Mouse (Mus musculus): ENCODE results near the gene Tmprss15. TPM values are rescaled to one million over a fixed set of nuclear protein-coding genes. Genes with fewer than 3 reads are reported as not detected.

Gene Tmprss15
- not detected in 2 replicates for polyA plus RNA-seq (2015; fragmentation: Nextera tagmentation; extraction: Ambion mirVana)

DNA sequence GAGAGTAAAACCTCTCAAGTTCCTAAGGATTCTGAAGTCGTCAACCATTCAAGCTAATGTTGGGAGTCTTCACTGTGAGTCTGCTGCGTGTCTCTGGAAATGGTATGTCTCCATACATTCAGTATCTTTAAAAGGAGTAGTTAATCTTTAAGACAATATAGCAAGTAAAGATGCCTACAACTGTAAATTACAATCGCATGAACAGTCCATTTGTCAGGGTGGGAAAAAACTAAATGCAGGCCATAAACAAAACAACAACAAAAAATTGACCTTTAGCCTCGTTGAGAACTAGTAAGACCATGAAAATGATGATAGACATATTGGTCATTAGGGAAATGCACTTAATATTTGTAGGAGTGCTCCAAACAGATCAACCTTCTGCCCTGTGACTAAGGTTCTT lies at the start of gene Tmprss15:
Gene Tmprss15 (minus strand): TSS at position 101 of the 400 bp plus-strand sequence.
- 87% methylated on average over 4 of the region's 4 CpGs for WGBS
- H3K4me2 ChIP-seq (replicated peaks) = no peak within 1 kb of the TSS
- no peaks in the 10 kb centered on the region for H3K9me3 ChIP-seq
- H3K4me3 ChIP-seq (replicated peaks) = no peak within 1 kb of the TSS
- H3K4me1 ChIP-seq (replicated peaks) = no peaks in the 10 kb centered on the region
- no peak within 1 kb of the TSS for H3K27ac ChIP-seq
- no peaks in the 10 kb centered on the region for H3K27me3 ChIP-seq (replicated peaks)
- no peaks in the 10 kb centered on the region for H3K36me3 ChIP-seq
- no peak within 1 kb of the TSS for H3K9ac ChIP-seq
- ATAC-seq = no peak

DNA sequence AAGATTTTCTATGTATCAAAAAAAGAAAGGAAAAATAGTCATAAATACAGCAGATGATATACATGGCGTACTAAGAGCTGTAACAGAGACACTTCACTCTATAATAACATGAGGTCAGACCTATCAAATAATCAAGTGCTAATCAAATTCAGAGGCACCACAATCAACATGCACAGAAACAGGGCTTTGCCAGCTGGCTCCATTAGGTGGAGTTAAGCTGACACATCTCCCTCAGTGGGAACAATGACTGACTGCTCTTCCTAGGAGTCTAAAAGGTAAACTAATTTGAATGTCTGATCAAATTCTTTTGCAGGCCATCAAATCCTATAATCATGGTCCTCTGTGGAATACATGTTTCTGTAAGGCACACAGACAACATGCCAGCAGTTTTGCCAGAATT lies 24.0 kb upstream of the Tmprss15 start:
- Histone ChIP-seq H3K9ac (no peak overlapping the region), H3K9me3 (no peaks in the 10 kb centered on the region), H3K4me1 (replicated peaks) (no peaks in the 10 kb centered on the region), H3K27me3 (replicated peaks) (no peaks in the 10 kb centered on the region), H3K4me2 (replicated peaks) (no peak overlapping the region), H3K4me3 (replicated peaks) (no peak overlapping the region), H3K27ac (no peak overlapping the region), H3K36me3 (no peaks in the 10 kb centered on the region)
- 64% methylated on average over 1 of the region's 1 CpGs for whole genome bisulfite sequencing
- no peak for ATAC-seq

DNA sequence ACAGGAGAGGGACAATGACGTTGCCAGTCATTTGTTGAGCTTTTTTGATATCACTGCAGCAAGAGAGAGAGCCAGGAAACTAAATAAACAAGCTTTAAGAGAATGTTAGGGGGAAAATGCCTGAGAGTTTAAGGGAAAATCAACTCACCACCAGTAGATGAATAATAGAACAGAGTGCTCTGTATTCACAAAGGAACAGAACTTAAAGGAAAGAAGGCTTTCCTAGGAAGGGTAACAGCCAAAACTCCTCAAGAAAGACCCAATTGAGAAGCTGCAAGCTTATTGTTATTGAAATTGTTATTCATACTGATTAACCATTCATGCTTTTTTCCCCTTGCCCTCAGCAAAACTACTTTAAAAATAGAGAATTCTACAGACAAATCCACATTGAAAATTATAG lies 18.6 kb upstream of the Tmprss15 start:
- Histone ChIP-seq H3K9ac (no peak overlapping the region), H3K4me2 (replicated peaks) (no peak overlapping the region), H3K4me3 (replicated peaks) (no peak overlapping the region), H3K36me3 (no peaks in the 10 kb centered on the region), H3K9me3 (no peaks in the 10 kb centered on the region), H3K4me1 (replicated peaks) (no peaks in the 10 kb centered on the region), H3K27ac (no peak overlapping the region), H3K27me3 (replicated peaks) (no peaks in the 10 kb centered on the region)
- 23% methylated on average over 1 of the region's 1 CpGs for WGBS
- ATAC-seq = no peak

DNA sequence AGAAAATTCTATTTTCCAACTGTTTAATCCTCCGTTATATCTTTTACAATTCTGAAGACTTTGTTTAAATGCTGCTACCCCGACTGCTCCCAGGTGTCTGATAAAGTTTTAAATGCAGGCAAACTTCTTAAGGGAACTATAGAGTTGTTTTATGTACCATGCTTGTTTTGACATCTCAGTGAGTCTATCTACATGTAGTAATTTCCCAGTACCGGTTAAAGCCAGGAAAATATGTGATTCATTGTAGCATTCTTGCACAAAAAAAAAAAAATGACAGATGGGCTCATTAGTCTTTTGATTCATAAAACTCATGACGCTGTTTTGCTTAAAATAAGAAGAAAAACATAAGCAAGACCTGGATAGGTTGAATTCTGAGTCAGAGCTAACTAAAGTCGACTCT lies 18.1 kb upstream of the Tmprss15 start:
- no peak overlapping the region for H3K9ac ChIP-seq
- no peak overlapping the region for H3K4me2 ChIP-seq (replicated peaks)
- H3K4me1 ChIP-seq (replicated peaks) = no peaks in the 10 kb centered on the region
- WGBS = 67% methylated on average over 5 of the region's 5 CpGs
- no peaks in the 10 kb centered on the region for H3K36me3 ChIP-seq
- H3K9me3 ChIP-seq = no peaks in the 10 kb centered on the region
- no peaks in the 10 kb centered on the region for H3K27me3 ChIP-seq (replicated peaks)
- no peak for ATAC-seq
- H3K4me3 ChIP-seq (replicated peaks) = no peak overlapping the region
- no peak overlapping the region for H3K27ac ChIP-seq

DNA sequence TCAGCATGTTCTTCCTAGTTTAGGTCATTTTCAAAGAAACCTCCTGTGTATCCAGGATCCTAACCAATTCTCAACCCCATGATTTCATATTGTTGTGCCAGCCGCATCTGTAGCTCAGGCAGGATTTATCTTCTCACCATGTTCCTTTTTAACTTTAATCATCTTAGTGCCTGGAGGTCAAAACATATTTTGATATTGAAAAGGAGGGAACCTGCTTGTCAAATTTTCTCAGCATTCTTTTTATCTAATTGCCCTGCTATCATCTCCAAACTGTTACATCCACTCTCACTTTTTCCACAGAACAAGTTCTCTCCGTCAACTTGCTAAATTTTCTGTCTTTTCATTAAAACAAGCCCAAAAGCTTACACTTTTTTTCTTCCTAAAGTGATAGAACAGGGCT lies 9.4 kb upstream of the Tmprss15 start:
- H3K4me2 ChIP-seq (replicated peaks) = no peak overlapping the region
- H3K4me1 ChIP-seq (replicated peaks) = no peaks in the 10 kb centered on the region
- no peaks in the 10 kb centered on the region for H3K9me3 ChIP-seq
- H3K27ac ChIP-seq = no peak overlapping the region
- H3K9ac ChIP-seq = no peak overlapping the region
- no peaks in the 10 kb centered on the region for H3K27me3 ChIP-seq (replicated peaks)
- H3K4me3 ChIP-seq (replicated peaks) = no peak overlapping the region
- 86% methylated on average over 2 of the region's 2 CpGs for WGBS
- ATAC-seq = no peak
- no peaks in the 10 kb centered on the region for H3K36me3 ChIP-seq

DNA sequence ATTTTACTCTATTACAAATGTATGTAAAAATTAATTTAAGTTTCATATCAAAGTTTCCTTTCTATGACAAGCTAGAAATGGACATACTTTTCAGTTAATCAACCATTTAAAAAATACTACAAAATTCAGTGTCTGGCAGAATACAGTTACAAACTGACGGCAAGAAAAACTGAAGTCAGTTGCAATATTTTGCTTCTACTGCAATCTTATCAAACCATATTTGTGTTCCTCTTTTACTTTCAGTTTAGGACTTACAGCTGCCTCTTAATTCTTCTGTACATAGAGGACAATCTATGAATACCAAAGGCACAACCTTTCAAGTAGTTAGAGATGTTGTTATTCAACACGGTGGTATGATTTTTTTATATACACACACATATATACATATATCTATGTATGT lies 7.4 kb upstream of the Tmprss15 start:
- WGBS = 82% methylated on average over 2 of the region's 2 CpGs
- Histone ChIP-seq H3K9me3 (no peaks in the 10 kb centered on the region), H3K4me2 (replicated peaks) (no peak overlapping the region), H3K4me1 (replicated peaks) (no peaks in the 10 kb centered on the region), H3K9ac (no peak overlapping the region), H3K36me3 (no peaks in the 10 kb centered on the region), H3K4me3 (replicated peaks) (no peak overlapping the region), H3K27ac (no peak overlapping the region), H3K27me3 (replicated peaks) (no peaks in the 10 kb centered on the region)
- no peak for ATAC-seq

DNA sequence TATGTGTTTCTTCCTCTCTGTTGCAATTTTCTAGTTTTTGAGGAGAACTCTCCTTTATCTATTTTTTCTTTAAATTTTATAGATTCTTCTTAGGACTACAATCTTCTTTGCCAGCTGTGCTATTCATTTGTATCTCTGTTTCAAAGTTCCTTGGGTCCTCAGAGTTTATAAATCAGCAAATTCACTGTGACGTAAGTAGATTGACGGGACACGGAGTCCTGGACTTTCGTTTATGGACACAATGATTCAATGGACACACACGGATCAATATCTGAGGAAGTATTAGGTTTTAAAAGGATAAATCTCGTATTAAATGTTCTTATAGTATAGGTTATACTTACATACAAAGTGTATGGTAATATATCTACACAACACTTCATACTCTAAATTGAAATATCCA lies 4.3 kb downstream of the Tmprss15 start:
- ATAC-seq = no peak
- no peaks in the 10 kb centered on the region for H3K9me3 ChIP-seq
- no peak overlapping the region for H3K4me3 ChIP-seq (replicated peaks)

DNA sequence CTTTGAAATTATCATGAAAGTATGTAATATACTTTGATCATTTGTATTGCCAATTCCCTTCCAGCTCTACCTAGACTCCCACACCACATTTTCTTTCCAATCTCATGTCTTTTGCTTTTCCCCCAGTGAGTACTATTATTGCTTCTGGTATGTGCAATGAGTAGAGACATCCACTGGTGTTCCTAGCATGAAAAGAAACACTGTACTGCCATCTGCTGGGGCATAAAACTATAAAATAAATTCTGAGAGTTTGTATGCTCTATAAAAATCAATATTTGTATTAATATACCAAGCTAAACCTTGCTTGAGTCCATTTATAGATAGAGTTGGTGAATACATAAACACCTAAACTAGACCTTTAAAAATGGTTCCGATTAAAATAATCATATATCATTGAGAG lies 27.0 kb downstream of the Tmprss15 start:
- no peak overlapping the region for H3K27ac ChIP-seq
- H3K4me1 ChIP-seq (replicated peaks) = no peaks in the 10 kb centered on the region
- WGBS = 90% methylated on average over 1 of the region's 1 CpGs
- no peaks in the 10 kb centered on the region for H3K36me3 ChIP-seq
- no peak for ATAC-seq
- no peak overlapping the region for H3K9ac ChIP-seq
- no peak overlapping the region for H3K4me3 ChIP-seq (replicated peaks)
- no peaks in the 10 kb centered on the region for H3K9me3 ChIP-seq
- no peak overlapping the region for H3K4me2 ChIP-seq (replicated peaks)
- no peaks in the 10 kb centered on the region for H3K27me3 ChIP-seq (replicated peaks)

More for the DNA sequence above, 4.3 kb downstream of the Tmprss15 start:
- Histone ChIP-seq H3K36me3 (no peaks in the 10 kb centered on the region), H3K4me2 (replicated peaks) (no peak overlapping the region), H3K4me1 (replicated peaks) (no peaks in the 10 kb centered on the region), H3K27me3 (replicated peaks) (no peaks in the 10 kb centered on the region), H3K9ac (no peak overlapping the region), H3K27ac (no peak overlapping the region)
- WGBS = 80% methylated on average over 6 of the region's 6 CpGs

DNA sequence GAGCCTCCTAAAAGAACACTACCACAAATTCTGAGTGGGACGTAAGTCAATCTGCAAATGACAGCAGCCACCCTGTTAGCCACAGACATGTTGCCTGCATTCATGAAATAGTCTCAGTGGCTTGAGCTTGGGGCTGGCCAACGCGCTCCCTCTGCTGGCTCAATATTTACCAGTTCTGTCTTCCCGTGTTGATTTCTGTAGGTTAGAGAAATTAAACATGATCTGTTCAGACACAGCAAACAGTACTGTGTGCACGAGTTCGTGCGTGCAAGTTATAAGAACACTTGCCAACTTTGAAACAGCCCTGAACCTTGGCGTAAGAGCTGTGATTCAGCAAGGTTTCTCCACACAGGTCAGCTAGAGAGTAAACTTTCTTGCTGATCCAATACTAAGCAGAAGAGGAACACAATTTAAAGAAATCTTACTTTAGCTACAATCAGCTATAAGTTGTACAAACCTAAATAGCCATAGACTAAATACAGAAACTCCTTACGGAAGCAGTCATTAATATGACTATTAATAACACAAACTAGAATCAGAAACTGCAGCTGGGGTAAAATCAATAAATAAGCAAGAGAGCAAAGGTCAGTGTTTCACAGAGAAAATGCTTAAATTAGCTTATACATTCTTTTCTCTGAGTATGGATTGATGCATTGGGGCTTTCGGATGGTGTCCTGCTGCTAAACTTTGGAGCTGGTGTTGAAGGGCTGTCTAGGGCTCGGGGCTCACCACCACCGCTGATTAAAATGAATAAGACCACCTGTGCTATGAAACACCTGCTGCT lies 31.9 kb downstream of the Tmprss15 start:
- WGBS = 31% methylated on average over 12 of the region's 12 CpGs
- Histone ChIP-seq H3K4me3 (replicated peaks) (no peak overlapping the region), H3K4me2 (replicated peaks) (no peak overlapping the region), H3K9ac (no peak overlapping the region), H3K4me1 (replicated peaks) (no peaks in the 10 kb centered on the region), H3K36me3 (no peaks in the 10 kb centered on the region), H3K27me3 (replicated peaks) (no peaks in the 10 kb centered on the region), H3K9me3 (no peaks in the 10 kb centered on the region), H3K27ac (no peak overlapping the region)
- ATAC-seq = peak; percentile 88

DNA sequence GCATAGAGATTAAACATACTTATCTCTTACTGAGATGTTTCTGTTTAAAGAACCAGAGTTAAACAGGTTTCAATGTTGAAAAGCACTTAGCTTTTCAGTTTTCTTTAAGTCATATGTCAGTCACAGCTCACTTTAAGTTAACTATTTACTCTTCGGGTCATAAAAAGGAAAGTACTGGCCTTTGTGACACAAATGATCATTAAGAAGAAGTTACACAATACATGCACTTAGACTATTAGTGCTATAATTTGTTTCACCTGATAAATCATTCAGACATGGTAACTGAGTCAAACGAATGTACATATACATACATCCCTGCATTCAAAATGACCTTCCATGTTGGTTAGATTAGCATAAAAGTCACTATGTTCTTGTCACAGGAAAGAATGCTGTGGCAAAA lies 58.3 kb downstream of the Tmprss15 start:
- ATAC-seq = peak; percentile 75
- no peaks in the 10 kb centered on the region for H3K4me1 ChIP-seq (replicated peaks)
- H3K36me3 ChIP-seq = no peaks in the 10 kb centered on the region
- 50% methylated on average over 2 of the region's 2 CpGs for WGBS
- no peak overlapping the region for H3K4me2 ChIP-seq (replicated peaks)
- no peak overlapping the region for H3K4me3 ChIP-seq (replicated peaks)
- no peak overlapping the region for H3K27ac ChIP-seq
- H3K27me3 ChIP-seq (replicated peaks) = no peaks in the 10 kb centered on the region
- no peaks in the 10 kb centered on the region for H3K9me3 ChIP-seq
- H3K9ac ChIP-seq = no peak overlapping the region

DNA sequence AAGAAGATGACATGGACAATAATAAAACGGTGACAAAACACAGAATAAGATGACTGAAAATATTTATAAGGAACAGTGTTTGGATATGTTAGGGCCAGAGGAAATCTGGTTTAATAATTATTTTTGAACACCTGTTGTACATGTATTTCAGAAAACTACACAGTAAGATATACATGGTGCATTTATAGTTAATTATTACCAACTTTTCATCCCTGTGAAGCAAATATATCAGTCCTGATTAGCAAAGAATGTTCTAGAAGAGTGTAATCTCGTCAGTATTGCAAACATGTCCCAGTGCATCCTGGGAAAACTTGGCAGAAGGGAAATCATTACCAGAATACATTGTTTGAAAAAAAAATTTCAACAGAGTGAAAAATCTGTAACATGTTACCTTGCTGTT lies 88.1 kb downstream of the Tmprss15 start:
- Histone ChIP-seq H3K27me3 (replicated peaks) (no peaks in the 10 kb centered on the region), H3K4me2 (replicated peaks) (no peak overlapping the region), H3K4me3 (replicated peaks) (no peak overlapping the region), H3K9me3 (no peaks in the 10 kb centered on the region), H3K27ac (no peak overlapping the region), H3K9ac (no peak overlapping the region), H3K36me3 (no peaks in the 10 kb centered on the region), H3K4me1 (replicated peaks) (no peaks in the 10 kb centered on the region)
- ATAC-seq = peak; percentile 78; the same call in 1 of the 2 replicates
- WGBS = 49% methylated on average over 2 of the region's 2 CpGs

DNA sequence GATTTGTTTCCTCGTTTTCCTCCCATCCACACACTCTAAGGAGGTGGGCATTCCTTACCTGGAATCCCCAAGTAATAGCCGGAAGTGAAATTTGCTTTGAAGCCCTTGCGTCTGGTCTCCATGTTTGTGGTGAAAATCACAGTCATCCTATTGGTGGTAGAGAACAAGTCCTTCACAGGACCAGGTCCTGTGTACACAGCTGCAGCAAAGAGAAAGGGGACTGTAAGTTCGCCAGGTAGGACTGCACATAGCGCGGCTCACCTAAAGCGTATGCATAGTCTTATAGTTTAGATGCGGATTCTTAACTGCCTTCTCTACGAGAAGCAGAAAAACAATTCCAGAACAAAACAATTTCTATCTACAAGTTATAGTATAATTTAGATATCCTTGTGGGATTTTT lies 89.2 kb downstream of the Tmprss15 start:
- no peaks in the 10 kb centered on the region for H3K9me3 ChIP-seq
- 85% methylated on average over 9 of the region's 9 CpGs for WGBS
- H3K27ac ChIP-seq = no peak overlapping the region
- ATAC-seq = no peak
- no peaks in the 10 kb centered on the region for H3K36me3 ChIP-seq
- H3K4me2 ChIP-seq (replicated peaks) = no peak overlapping the region
- H3K4me3 ChIP-seq (replicated peaks) = no peak overlapping the region
- no peak overlapping the region for H3K9ac ChIP-seq
- no peaks in the 10 kb centered on the region for H3K4me1 ChIP-seq (replicated peaks)
- H3K27me3 ChIP-seq (replicated peaks) = no peaks in the 10 kb centered on the region

DNA sequence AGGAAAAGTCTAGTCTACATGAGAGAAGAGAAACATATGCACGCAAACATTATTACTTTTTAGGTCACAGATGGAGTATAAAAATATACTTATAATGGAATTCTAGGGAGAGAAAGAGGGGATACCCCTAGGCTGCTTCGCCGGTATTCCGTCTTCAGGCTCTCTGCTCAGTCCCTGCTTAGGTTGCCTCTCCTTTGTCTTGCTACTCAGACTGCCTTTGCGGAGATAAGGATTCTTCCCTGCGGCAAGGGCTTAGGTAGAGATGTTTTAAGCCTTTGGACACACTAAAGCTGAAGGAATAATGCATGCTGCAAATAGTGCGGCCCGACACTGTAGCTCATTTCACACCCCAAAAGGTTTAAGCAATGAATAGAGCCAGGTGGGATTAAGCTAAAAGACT lies 114.5 kb downstream of the Tmprss15 start:
- Histone ChIP-seq H3K4me2 (replicated peaks) (no peak overlapping the region), H3K4me1 (replicated peaks) (no peaks in the 10 kb centered on the region), H3K9me3 (no peaks in the 10 kb centered on the region), H3K27me3 (replicated peaks) (no peaks in the 10 kb centered on the region), H3K27ac (no peak overlapping the region), H3K9ac (no peak overlapping the region), H3K4me3 (replicated peaks) (no peak overlapping the region), H3K36me3 (no peaks in the 10 kb centered on the region)
- 74% methylated on average over 8 of the region's 8 CpGs for WGBS
- ATAC-seq = no peak

All from intestine, embryonic 15.5 days (tissue).